Mouse (Mus musculus) c-Kit-negative CD71-positive TER-119-positive erythroid progenitor cells, embryonic 14.5 days (primary cell): ENCODE data around the gene Smim7.

Source experiments
- DNase-seq: peaks from one replicate; pipeline ENCODE4 v3.0.0-alpha.2; 2013; ENCODE audit warnings: low read depth, low spot score

Smim7 gene

GRCm38 (mm10) chr8:72570633-72571610 is at the start of gene Smim7:
Gene Smim7, minus strand, starts transcription at chr8:72571088.
- DNase-seq = peak; percentile 98

GRCm38 (mm10) chr8:72590198-72590597 is 19.3 kb upstream of the Smim7 start:
- DNase-seq = no peak

- no peak for DNase-seq
Observed at GRCm38 (mm10) chr8:72589286-72589685, 18.4 kb upstream of the Smim7 start.

GRCm38 (mm10) chr8:72588865-72589264 is 18.0 kb upstream of the Smim7 start:
- DNase-seq = no peak

DNA sequence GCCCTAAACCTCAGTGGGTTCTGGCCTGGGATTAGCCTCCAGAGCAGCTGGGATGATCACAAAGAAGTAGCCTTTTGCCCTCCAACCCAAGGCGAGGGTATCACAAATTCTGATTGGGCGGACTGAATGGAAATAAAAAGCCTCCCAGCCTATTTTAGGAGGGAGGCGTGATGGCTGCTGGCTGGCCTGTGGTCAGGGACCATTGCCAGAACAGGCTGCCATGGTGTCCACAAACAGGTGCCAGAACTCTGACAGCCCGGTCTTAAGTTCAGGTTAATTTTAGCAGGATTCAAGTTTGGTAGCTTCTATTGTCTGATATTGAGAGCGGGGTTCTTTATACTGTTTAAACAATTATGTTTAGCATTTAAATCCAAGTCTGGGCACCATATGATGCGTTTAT is 16.9 kb upstream of the Smim7 start:
- DNase-seq = no peak

DNA sequence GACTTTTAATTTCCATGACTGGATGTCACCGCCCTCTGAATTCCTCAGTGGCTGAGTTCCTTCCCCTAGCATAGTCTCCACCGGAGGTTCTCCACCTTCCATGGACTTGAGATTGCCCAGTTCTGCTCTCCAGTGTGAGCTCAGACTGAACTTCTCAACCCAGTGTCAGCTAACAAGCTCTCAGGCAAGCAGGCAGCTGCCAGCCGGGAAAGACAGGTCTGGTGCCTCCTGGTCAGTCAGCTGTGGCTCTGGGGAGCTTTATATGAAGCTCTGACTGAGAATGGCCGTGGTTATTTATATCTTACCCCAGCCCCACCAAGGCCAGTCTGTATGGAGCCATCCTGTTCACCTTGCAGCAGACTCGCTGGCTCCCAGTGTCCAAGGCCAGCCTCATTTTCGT is 13.5 kb upstream of the Smim7 start:
- no peak for DNase-seq

GRCm38 (mm10) chr8:72583056-72583771 is 12.3 kb upstream of the Smim7 start:
- DNase-seq = no peak

DNA sequence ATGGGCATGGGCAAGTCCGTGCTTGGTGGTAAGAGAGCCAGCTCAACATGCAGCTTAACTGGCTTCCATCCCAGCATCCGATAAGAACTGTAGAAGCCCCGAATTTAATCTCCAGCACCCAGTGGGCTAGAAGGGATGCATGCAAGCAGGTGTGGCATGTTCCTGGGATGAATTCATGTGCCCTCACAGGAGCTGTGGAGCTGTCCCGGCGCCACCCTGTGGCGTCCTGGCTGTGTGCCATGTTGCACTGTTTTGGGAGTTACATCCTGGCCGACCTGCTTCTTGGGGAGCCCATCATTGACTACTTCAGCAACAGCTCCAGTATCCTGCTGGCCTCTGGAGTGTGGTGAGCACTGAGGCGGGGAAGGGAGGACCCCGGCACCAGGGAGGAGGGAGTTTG is 8.5 kb upstream of the Smim7 start:
- no peak for DNase-seq

- no peak for DNase-seq
Observed at GRCm38 (mm10) chr8:72577941-72578340, 7.1 kb upstream of the Smim7 start.

DNA sequence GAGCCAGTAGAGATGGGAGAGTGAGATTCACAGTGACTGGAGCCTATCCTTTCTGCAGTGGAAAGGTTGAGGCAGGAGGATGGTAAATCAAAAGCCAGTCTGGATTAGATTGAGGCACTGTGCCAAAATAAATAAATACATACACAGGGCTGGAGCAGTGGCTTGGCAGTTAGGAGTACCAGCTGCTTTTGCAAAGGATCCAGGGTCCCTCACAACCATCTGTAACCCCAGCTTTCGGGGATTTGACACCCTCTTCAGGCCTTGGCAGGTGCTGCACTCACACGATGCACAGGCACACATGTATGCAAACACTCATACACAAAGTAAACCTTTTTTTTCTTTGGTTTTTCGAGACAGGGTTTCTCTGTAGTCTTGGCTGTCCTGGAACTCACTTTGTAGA is 6.4 kb upstream of the Smim7 start:
- DNase-seq = no peak

GRCm38 (mm10) chr8:72575915-72576314 is 5.0 kb upstream of the Smim7 start:
- DNase-seq = no peak

- DNase-seq = no peak
Observed at GRCm38 (mm10) chr8:72573450-72573849, 2.6 kb upstream of the Smim7 start.

- no peak for DNase-seq
Observed at GRCm38 (mm10) chr8:72572507-72572906, 1.6 kb upstream of the Smim7 start.

GRCm38 (mm10) chr8:72571611-72572473 is 954 bp upstream of the Smim7 start, which contains the start of gene Tmem38a:
Gene Tmem38a, plus strand, starts transcription at chr8:72572055.
- DNase-seq = peak; percentile 32

DNA sequence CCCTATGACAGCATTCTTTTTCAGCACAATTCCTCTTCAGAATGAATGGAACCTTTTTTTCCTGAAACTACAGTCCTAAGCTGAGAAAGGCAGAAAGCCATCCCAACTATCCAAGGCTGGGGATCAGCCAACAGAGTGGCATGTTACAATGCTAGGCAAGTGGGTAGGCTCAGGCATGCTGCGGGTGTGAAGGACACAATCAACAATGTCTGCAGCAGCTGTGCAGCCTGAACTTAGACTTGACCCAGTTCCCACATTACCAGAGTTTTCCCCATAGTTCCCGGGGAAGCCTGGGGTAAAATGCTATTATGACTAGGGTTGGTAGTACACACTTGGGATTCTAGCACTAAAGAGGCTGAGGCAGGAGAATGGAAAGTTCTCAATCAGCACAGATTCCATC is 4.9 kb downstream of the Smim7 start:
- DNase-seq = no peak

DNA sequence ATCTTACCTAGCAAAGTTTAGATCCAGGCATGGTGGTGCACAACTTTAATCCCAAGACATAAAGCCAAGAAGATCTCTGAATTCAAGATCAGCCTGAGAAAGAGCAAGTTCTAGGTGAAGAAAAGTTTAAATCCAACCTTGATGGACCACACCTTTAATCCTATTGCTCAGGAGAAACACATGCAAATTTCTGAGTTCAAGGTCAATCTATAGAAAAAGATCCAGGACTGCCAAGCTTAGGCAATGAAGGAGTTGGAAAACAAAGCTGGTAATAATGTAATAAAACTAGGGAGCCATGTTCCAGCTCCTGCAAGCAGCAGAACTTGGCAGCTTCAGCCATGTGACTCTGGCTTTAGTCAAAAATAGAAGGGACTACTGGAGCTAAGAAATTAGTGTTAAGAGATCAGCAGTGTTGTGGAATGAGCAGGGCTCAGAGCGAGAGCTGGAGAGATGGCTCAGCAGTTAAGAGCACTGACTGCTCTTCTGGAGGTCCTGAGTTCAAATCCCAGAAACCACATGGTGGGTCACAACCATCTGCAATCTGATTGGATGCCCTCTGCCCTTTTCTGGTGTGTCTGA is 9.7 kb downstream of the Smim7 start:
- no peak for DNase-seq

GRCm38 (mm10) chr8:72555770-72556169 is 15.1 kb downstream of the Smim7 start:
- DNase-seq = no peak

DNA sequence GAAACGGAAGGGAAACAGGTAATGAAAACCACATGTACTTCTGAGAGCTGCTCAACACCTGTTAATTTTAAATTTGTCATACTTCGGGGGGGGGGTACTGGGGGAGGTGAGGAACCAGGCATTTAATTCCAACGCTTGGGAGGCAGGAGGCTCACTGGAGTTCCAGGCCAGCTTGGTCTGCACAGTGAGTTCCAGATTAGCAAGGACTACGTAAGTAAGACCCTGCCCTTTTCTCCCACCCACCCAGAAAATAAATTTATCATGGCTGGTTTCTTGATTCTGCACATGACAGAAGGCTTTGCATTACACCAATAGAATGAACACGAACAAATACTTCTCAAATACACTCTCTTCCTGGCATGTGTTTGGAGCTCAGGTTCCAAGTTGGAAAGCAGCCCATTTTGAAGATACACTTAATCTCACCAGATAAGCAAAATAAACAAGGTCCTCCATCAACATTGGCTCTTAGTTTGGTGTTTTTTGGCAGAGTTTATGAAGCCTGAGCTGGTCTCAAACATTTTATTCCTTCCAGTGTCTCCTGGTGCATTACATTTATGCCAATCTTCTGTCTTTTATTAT is 21.5 kb downstream of the Smim7 start:
- DNase-seq = no peak

- no peak for DNase-seq
Observed at GRCm38 (mm10) chr8:72548644-72549313, 22.1 kb downstream of the Smim7 start.
